Mouse (Mus musculus) MEL (cell line): ENCODE measurements around the gene Dennd2c.

Source experiments
- BHLHE40 ChIP-seq: IDR thresholded peaks from 2 replicates; pipeline ENCODE4 v1.6.1; 2012; ENCODE audit warnings: low read depth, mild to moderate bottlenecking, inconsistent platforms, low read length, improper control_type of control experiment, borderline replicate concordance
- CHD1 ChIP-seq: IDR thresholded peaks from 2 replicates; pipeline ENCODE4 v1.6.1; 2012; ENCODE audit warnings: low read depth, mild to moderate bottlenecking, inconsistent platforms, low read length, improper control_type of control experiment
- CHD2 ChIP-seq: IDR thresholded peaks from 2 replicates; pipeline ENCODE4 v1.6.1; 2011; ENCODE audit warnings: low read length, improper control_type of control experiment
- CTCF ChIP-seq, 3 experiments: IDR thresholded peaks in 2 of 3; conservative IDR thresholded peaks in 1 of 3; 2 replicates each; pipeline ENCODE4 v1.5.1; 2011 to 2012; ENCODE audit warnings: low read length in 3 of 3, low read depth in 2 of 3, mild to moderate bottlenecking in 2 of 3, improper control_type of control experiment in 1 of 3, inconsistent platforms in 1 of 3, mixed read lengths in 1 of 3, moderate library complexity in 1 of 3; ENCODE audit not compliant: control insufficient read depth in 1 of 3, insufficient read depth in 1 of 3, poor library complexity in 1 of 3, severe bottlenecking in 1 of 3
- GATA1 ChIP-seq: IDR thresholded peaks from 2 replicates; pipeline ENCODE4 v1.6.1; 2011; ENCODE audit warnings: low read depth, low read length, improper control_type of control experiment
- MAX ChIP-seq: IDR thresholded peaks from 2 replicates; pipeline ENCODE4 v1.6.1; 2011; ENCODE audit warnings: low read length, improper control_type of control experiment
- MAZ ChIP-seq: IDR thresholded peaks from 2 replicates; pipeline ENCODE4 v1.6.1; 2012; ENCODE audit warnings: low read depth, mild to moderate bottlenecking, inconsistent platforms, low read length, improper control_type of control experiment
- MYB ChIP-seq: IDR thresholded peaks from 2 replicates; pipeline ENCODE4 v1.6.1; 2011; ENCODE audit warnings: mild to moderate bottlenecking, low read depth, low read length, improper control_type of control experiment
- NELFE ChIP-seq: IDR thresholded peaks from 2 replicates; pipeline ENCODE4 v1.6.1; 2011; ENCODE audit warnings: low read depth, low read length, improper control_type of control experiment
- NRF1 ChIP-seq: IDR thresholded peaks from 2 replicates; pipeline ENCODE4 v1.6.1; 2014; ENCODE audit warnings: low read depth, mild to moderate bottlenecking, inconsistent platforms, low read length, improper control_type of control experiment, moderate library complexity; ENCODE audit not compliant: poor library complexity, insufficient read depth, severe bottlenecking
- SIN3A ChIP-seq: IDR thresholded peaks from 2 replicates; pipeline ENCODE4 v1.6.1; 2012; ENCODE audit warnings: low read length, improper control_type of control experiment, inconsistent platforms
- USF2 ChIP-seq, 2 experiments: IDR thresholded peaks; 2 replicates each; pipeline ENCODE4 v1.6.1; 2011 to 2012; ENCODE audit warnings: improper control_type of control experiment in 2 of 2, low read length in 2 of 2, borderline replicate concordance in 1 of 2, inconsistent platforms in 1 of 2, low read depth in 1 of 2, mild to moderate bottlenecking in 1 of 2; ENCODE audit not compliant: insufficient read depth in 1 of 2
- ZNF384 ChIP-seq: IDR thresholded peaks from 2 replicates; pipeline ENCODE4 v1.6.1; 2012; ENCODE audit warnings: low read depth, mild to moderate bottlenecking, inconsistent platforms, low read length, improper control_type of control experiment

DNA sequence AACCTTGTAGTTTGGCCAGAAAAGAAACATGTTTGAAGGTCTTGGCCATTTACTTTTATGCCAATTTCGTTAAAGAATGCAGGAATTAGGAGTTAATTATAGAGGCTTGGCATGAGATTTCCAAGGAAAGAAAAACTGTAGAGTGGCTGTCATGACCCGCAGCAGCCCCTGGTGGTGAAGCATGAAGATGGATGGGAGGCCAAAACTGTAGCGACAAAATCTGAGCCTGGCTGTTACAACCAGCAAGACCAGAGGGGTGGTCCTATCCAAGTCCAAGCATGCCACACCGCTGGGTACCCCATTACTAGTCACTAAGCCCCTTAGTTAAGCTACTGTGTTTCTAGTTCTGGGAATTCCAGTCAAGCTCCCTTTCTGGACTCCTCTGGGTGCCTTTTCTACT lies 78.8 kb downstream of the Dennd2c start:
- TF ChIP-seq CHD2, result no peak
- TF ChIP-seq BHLHE40, result no peak
- TF ChIP-seq CTCF (IDR thresholded peaks at IDR 0.05 in 2 of 3, conservative IDR thresholded peaks at IDR 0.05 in 1 of 3; ENCODE audit: control insufficient read depth in 1 of 3, insufficient read depth in 1 of 3, low read depth in 2 of 3, low read length in 3 of 3, poor library complexity in 1 of 3, severe bottlenecking in 1 of 3), result peak; percentile 7 to 46 (median 42); a peak in 4 of 6 replicates
- no peak for TF ChIP-seq MAX
- TF ChIP-seq CHD1, result no peak
- no peak for TF ChIP-seq GATA1
- no peak for TF ChIP-seq USF2 (IDR thresholded peaks at IDR 0.05; ENCODE audit: borderline replicate concordance in 1 of 2, insufficient read depth in 1 of 2, low read depth in 1 of 2, low read length in 2 of 2)
- no peak for TF ChIP-seq NELFE
- TF ChIP-seq SIN3A, result no peak
- no peak for TF ChIP-seq NRF1
- no peak for TF ChIP-seq ZNF384
- TF ChIP-seq MYB, result no peak
- no peak for TF ChIP-seq MAZ
